Mouse (Mus musculus) limb, embryonic 11.5 days (tissue): ENCODE measurements at regions not wholly inside any gene's neighbourhood (a gene's known extent, or its start where the extent isn't known, plus 50 kb on each side); places are given as distances from the start of the nearest gene placed in this dataset.

ENCODE experiments used
- ATAC-seq: fragments of 200-750 bp; cut with Nextera tagmentation; 2 replicates; pipeline ENCODE4 v1.8.0; 2017; ENCODE audit warnings: low read depth; ENCODE audit not compliant: insufficient number of reproducible peaks, low FRiP score, low TSS enrichment
- DNase-seq: peaks from one replicate; pipeline ENCODE4 v3.0.0-alpha.2; 2015; ENCODE audit warnings: low spot score
- H3K27ac ChIP-seq: fragments of 300-500 bp; sonication (generic); replicated peaks from 2 replicates; pipeline ENCODE4 v1.5.1; 2014; ENCODE audit warnings: low read depth, mild to moderate bottlenecking, low read length
- H3K27me3 ChIP-seq: fragments of 300-500 bp; sonication (generic); 2 replicates; pipeline ENCODE4 v1.6.1; 2014; ENCODE audit warnings: mild to moderate bottlenecking, low read length, mixed read lengths; ENCODE audit not compliant: control insufficient read depth, insufficient read depth
- H3K36me3 ChIP-seq: fragments of 300-500 bp; sonication (generic); 2 replicates; pipeline ENCODE4 v1.6.1; 2014; ENCODE audit warnings: mild to moderate bottlenecking, low read length, moderate library complexity, mixed read lengths; ENCODE audit not compliant: control insufficient read depth, insufficient read depth
- H3K4me1 ChIP-seq: fragments of 300-500 bp; sonication (generic); 2 replicates; pipeline ENCODE4 v1.6.1; 2014; ENCODE audit warnings: low read length, mixed read lengths; ENCODE audit not compliant: control insufficient read depth, insufficient read depth
- H3K4me2 ChIP-seq: fragments of 300-500 bp; sonication (generic); 2 replicates; pipeline ENCODE4 v1.6.1; 2014; ENCODE audit warnings: low read depth, mild to moderate bottlenecking, moderate library complexity; ENCODE audit not compliant: severe bottlenecking
- H3K4me3 ChIP-seq: fragments of 300-500 bp; sonication (generic); 2 replicates; pipeline ENCODE4 v1.5.1; 2014; ENCODE audit warnings: low read depth, low read length
- H3K9ac ChIP-seq: fragments of 300-500 bp; sonication (generic); 2 replicates; pipeline ENCODE4 v1.6.1; 2014; ENCODE audit warnings: mild to moderate bottlenecking, low read length
- H3K9me3 ChIP-seq: fragments of 300-500 bp; sonication (generic); 2 replicates; pipeline ENCODE4 v1.6.1; 2016; ENCODE audit warnings: low read length; ENCODE audit not compliant: control insufficient read depth
- WGBS: fragments of 180-500 bp; shearing (Covaris S2); extraction: QIAGEN DNeasy Blood & Tissue Kit; methylation state at CpG from one replicate; pipeline ENCODE4 v1.1.7; 2014; 5-methylcytosine and 5-hydroxymethylcytosine counted together

DNA sequence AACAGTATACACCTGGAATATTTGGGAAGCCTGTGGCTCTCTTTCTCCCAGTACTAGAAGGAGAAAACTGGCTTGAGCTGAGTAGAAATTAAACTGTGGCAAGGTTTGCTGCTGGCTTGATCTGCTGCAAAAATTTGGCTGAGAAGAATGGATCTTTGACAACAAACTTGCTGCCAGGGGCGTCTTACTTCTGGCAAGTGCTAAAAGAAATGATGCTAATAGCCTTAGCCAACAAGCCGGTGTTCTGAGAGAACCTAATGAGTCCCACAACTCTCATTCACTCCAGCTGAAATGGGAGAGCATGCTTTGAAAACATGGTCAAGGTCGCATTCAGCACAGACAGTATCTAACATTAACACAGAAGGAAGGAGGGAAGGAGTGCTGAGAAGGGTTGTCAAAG, 885.8 kb upstream of the Ddx18 start:
- Histone ChIP-seq H3K27me3 (no peaks in the 10 kb centered on the region), H3K9me3 (no peaks in the 10 kb centered on the region), H3K4me3 (no peak overlapping the region), H3K36me3 (no peaks in the 10 kb centered on the region), H3K4me1 (no peaks in the 10 kb centered on the region), H3K9ac (no peak overlapping the region), H3K4me2 (no peak overlapping the region), H3K27ac (no peak overlapping the region)
- WGBS: 62% methylated on average over 3 of the region's 3 CpGs
- no peak for ATAC-seq
- no peak for DNase-seq

DNA sequence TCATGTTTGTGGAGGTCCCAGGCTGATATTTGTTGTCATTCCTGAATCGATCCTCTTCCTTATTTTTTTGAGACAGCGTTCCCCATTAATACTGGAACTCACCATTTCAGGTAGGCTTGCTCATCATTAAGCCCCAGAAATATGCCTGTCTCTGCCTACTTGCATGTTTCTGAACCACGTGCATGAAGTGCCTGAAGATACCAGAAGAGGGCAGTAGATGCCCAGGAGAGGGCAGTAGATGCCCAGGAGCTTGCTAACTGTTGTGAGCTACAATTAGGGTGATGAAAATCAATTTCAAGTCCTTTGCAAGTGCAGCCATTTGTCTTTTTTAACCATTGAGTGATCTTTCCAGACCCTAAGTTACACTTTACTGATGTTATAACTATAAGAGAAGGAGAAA, 871.6 kb upstream of the Ddx18 start:
- Histone ChIP-seq H3K36me3 (no peaks in the 10 kb centered on the region), H3K4me1 (no peaks in the 10 kb centered on the region), H3K4me2 (no peak overlapping the region), H3K4me3 (no peak overlapping the region), H3K27me3 (no peaks in the 10 kb centered on the region), H3K9ac (no peak overlapping the region), H3K9me3 (no peaks in the 10 kb centered on the region), H3K27ac (no peak overlapping the region)
- DNase-seq (peak; percentile 25), ATAC-seq (no peak)
- WGBS: 75% methylated on average over 3 of the region's 3 CpGs

DNA sequence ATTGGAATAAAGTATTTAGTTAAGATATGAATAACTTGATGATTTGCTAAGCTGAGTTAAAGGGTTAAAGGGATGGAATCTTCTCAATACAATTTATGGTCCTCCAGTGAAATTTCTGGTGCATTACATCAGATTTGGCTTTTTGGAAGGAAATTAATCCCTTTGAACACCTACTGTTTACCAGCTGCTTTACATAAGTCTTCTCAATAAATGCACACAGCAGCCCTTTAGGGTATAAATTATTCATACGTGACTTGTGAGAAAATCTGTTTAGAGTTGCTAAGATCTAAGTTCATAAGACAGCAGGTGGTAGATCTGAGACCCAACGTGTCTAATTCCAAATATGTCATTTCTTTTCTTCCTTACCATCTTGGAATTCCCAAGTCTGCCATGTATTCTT, 855.7 kb upstream of the Ddx18 start:
- WGBS: 85% methylated on average over 2 of the region's 2 CpGs
- ATAC-seq: no peak
- H3K4me2 ChIP-seq: no peak overlapping the region
- H3K4me1 ChIP-seq: no peaks in the 10 kb centered on the region
- H3K27ac ChIP-seq: no peak overlapping the region
- no peaks in the 10 kb centered on the region for H3K36me3 ChIP-seq
- H3K27me3 ChIP-seq: no peaks in the 10 kb centered on the region
- no peak overlapping the region for H3K9ac ChIP-seq
- no peak overlapping the region for H3K4me3 ChIP-seq
- DNase-seq: no peak
- no peaks in the 10 kb centered on the region for H3K9me3 ChIP-seq

DNA sequence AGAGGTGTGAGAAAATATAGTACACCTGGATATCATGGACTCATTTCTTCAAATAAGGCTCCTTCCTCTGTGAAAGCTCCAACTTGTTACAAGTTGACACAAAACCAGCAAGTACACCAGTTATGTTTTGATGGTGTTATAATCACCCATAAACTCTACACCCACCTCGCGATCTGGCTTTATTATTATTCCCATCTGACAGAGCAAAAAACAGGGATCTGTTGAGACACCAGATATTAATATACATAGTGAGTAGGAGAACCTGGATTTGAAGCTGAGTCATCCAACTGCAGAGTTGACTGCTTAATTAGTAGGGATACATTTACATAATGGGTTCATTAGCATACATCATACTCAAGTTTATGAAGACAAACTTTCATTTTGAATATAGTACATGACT, 828.6 kb upstream of the Ddx18 start:
- Histone ChIP-seq H3K9ac (no peak overlapping the region), H3K4me2 (no peak overlapping the region), H3K9me3 (no peaks in the 10 kb centered on the region), H3K27ac (no peak overlapping the region), H3K4me1 (no peaks in the 10 kb centered on the region), H3K4me3 (no peak overlapping the region), H3K27me3 (no peaks in the 10 kb centered on the region), H3K36me3 (no peaks in the 10 kb centered on the region)
- no peak for ATAC-seq
- WGBS: 91% methylated on average over 2 of the region's 2 CpGs
- DNase-seq: no peak

DNA sequence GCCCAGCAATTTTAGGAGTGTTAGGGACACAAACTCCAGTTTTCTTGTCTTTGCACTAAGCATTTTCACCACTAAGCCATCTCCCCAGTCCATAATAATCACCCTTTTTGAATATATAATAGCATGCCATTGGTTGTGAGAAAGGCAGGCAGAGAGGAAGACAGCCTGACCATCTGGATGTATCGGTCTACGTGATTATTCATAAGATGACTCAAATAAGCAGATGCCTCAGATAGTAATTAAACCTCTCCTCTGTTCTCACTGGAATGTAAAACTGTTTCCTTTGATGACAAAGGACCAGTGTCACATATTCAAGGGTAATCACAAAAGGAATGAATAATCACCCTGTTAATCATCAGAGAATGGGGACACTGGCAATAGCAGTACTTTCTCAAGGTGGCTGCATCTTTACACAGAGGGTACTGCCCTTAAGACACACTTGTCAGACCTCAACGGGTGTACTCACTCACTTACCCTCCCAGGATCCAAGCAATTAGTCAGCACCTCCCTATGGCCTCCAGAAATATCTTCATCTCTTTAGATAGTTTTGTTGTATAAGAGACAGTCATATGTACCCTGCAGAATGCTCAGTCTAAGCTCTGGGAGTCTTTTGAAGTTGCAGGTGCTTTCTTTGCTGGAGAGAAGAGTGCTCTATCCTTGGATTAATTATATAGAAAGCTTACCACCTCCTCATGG, 826.0 kb upstream of the Ddx18 start:
- Histone ChIP-seq H3K27ac (no peak overlapping the region), H3K4me1 (no peaks in the 10 kb centered on the region), H3K4me2 (no peak overlapping the region), H3K27me3 (no peaks in the 10 kb centered on the region), H3K36me3 (no peaks in the 10 kb centered on the region), H3K9ac (no peak overlapping the region), H3K9me3 (no peaks in the 10 kb centered on the region), H3K4me3 (no peak overlapping the region)
- ATAC-seq (no peak), DNase-seq (no peak)
- WGBS: 76% methylated on average over 3 of the region's 3 CpGs

DNA sequence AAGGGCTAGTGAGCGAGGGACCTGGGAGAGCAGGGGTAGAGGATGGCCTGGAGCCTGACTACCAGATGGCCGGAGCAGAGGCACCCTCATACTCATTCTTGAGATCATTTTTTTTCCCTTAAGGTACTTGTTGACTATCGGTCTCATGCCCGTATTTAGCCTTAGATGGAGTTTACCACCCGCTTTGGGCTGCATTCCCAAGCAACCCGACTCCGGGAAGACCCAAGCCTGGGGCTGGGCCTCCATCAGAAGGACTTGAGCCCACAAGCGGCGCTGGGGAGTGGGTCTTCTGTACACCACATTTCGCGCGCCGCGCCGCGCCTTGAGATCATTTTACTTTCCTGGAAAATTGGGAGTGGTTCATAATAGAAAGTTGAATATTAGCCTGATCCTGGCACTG, 789.2 kb upstream of the Ddx18 start:
- Histone ChIP-seq H3K4me3 (no peak overlapping the region), H3K9me3 (no peaks in the 10 kb centered on the region), H3K9ac (no peak overlapping the region), H3K36me3 (no peaks in the 10 kb centered on the region), H3K4me1 (no peaks in the 10 kb centered on the region), H3K4me2 (no peak overlapping the region), H3K27ac (no peak overlapping the region), H3K27me3 (no peaks in the 10 kb centered on the region)
- ATAC-seq (peak; percentile 84), DNase-seq (peak; percentile 100)
- 92% methylated on average over 16 of the region's 16 CpGs for WGBS

DNA sequence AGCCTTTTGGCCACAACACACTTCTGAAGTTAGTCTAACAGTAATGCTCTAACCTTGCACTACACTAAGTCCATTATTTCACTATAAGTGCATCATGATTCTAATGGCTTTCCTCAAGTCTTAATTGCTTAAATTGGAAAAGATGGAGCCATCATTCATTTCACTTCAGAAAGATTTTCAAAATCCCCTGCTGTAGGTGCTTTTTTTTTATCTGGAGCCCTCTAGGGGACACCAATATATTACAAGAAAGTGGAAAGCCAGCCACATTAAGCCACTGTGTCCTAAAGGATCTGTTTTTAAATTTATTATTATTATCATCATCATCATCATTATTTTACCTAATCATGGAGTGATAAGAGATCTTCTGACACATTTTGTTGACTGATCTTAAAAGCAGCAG, 783.7 kb upstream of the Ddx18 start:
- H3K9me3 ChIP-seq: no peaks in the 10 kb centered on the region
- no peaks in the 10 kb centered on the region for H3K36me3 ChIP-seq
- DNase-seq (no peak), ATAC-seq (no peak)
- H3K9ac ChIP-seq: no peak overlapping the region
- H3K27me3 ChIP-seq: no peaks in the 10 kb centered on the region
- no peak overlapping the region for H3K27ac ChIP-seq
- H3K4me1 ChIP-seq: no peaks in the 10 kb centered on the region
- no peak overlapping the region for H3K4me3 ChIP-seq
- H3K4me2 ChIP-seq: no peak overlapping the region

DNA sequence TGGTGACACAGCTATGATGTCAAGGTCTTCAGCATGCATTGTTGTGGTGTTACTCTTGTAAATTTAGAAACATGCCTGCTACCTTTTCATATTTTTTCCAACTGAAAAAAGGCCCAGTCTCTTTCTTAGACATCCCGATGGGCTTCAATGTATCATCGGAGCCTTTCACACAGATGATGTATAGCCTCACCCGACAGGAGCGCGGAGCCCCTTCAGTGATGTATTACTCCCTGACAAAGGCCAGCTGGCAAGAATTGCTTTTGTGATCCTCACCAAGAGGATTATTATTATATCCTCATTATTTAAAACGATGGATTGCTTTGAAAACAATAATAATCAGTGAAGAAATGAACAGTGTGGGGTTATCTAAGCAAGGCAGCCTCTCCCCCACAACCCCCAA, 765.5 kb upstream of the Ddx18 start:
- no peaks in the 10 kb centered on the region for H3K36me3 ChIP-seq
- no peaks in the 10 kb centered on the region for H3K9me3 ChIP-seq
- no peaks in the 10 kb centered on the region for H3K27me3 ChIP-seq
- H3K27ac ChIP-seq: no peak overlapping the region
- no peak for DNase-seq
- no peak overlapping the region for H3K4me2 ChIP-seq
- H3K9ac ChIP-seq: no peak overlapping the region
- 79% methylated on average over 6 of the region's 6 CpGs for WGBS
- ATAC-seq: no peak
- H3K4me1 ChIP-seq: no peaks in the 10 kb centered on the region
- H3K4me3 ChIP-seq: no peak overlapping the region

DNA sequence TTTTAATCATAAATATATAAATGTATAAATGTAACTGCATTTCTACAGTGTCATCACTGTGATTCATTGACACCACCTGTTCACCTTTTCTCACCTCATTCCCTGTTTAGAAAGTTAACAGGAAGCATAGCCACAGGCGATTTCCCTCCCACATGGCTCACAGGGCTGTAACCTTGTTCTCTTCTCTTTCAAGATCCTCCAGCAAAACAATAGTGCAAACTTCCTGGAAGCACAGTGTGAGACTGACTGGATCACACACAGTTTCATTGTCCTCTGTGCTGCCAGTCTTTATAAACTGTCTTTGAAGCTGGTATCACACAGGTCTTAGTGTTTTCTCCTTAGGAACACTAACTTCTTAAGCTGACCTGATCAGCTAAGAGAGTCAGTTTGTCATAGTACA, 760.5 kb upstream of the Ddx18 start:
- H3K27me3 ChIP-seq: no peaks in the 10 kb centered on the region
- H3K9ac ChIP-seq: no peak overlapping the region
- H3K27ac ChIP-seq: no peak overlapping the region
- H3K36me3 ChIP-seq: no peaks in the 10 kb centered on the region
- ATAC-seq (no peak), DNase-seq (no peak)
- H3K4me3 ChIP-seq: no peak overlapping the region
- no peaks in the 10 kb centered on the region for H3K9me3 ChIP-seq
- no peak overlapping the region for H3K4me2 ChIP-seq
- H3K4me1 ChIP-seq: no peaks in the 10 kb centered on the region
- 29% methylated on average over 1 of the region's 1 CpGs for WGBS
